9 mouse cellular contexts compared by ENCODE assay signal in genomic region chr5:99900041-99900440, GRCm38 (mm10). TPM values are rescaled to one million over a fixed set of nuclear protein-coding genes. Genes with fewer than 3 reads are reported as not detected.
DNase-seq lines count a peak whose midpoint lies in the region; ATAC-seq lines count a peak whose summit lies in the region.
"Had no signal": no experiment of that assay in that cellular context is flagged by ENCODE, and none has a peak within 500 bp of the region (broad histone marks: within the 10 kb centered on the region; RNA-seq: fewer than 3 reads in every experiment).

No protein-coding gene starts in this region.

- H3K27me3 ChIP-seq in embryonic facial prominence, embryonic 14.5 days (replicated peaks; ENCODE audit: control insufficient read depth, insufficient read depth, low read length): no peaks in the 10 kb centered on the region
- no peaks in the 10 kb centered on the region for H3K27me3 ChIP-seq in hindbrain, embryonic 11.5 days (ENCODE audit: control insufficient read depth, insufficient read depth, low read length)

- WGBS in embryonic facial prominence, embryonic 14.5 days: 6% methylated on average over 6 of the region's 6 CpGs
- 10% methylated on average over 6 of the region's 6 CpGs for whole genome bisulfite sequencing in hindbrain, embryonic 11.5 days

- no peaks in the 10 kb centered on the region for H3K4me1 ChIP-seq in embryonic facial prominence, embryonic 14.5 days (ENCODE audit: control insufficient read depth, insufficient read depth, low read length)
- no peaks in the 10 kb centered on the region for H3K4me1 ChIP-seq in hindbrain, embryonic 11.5 days (replicated peaks; ENCODE audit: control insufficient read depth, insufficient read depth, low read length)
- H3K4me1 ChIP-seq: liver, embryonic 15.5 days had no signal

- H3K9ac ChIP-seq in embryonic facial prominence, embryonic 14.5 days (ENCODE audit: low read depth, low read length): no peak overlapping the region
- no peak overlapping the region for H3K9ac ChIP-seq in hindbrain, embryonic 11.5 days (ENCODE audit: low read depth, low read length)
- H3K9ac ChIP-seq: liver, embryonic 15.5 days had no signal

- H3K4me2 ChIP-seq in embryonic facial prominence, embryonic 14.5 days (ENCODE audit: low read depth, low read length): no peak overlapping the region
- no peak overlapping the region for H3K4me2 ChIP-seq in hindbrain, embryonic 11.5 days (replicated peaks; ENCODE audit: low read depth, low read length)
- H3K4me2 ChIP-seq: liver, embryonic 15.5 days had no signal

- H3K4me3 ChIP-seq in embryonic facial prominence, embryonic 14.5 days (ENCODE audit: low read depth, low read length): no peak overlapping the region
- H3K4me3 ChIP-seq in hindbrain, embryonic 11.5 days (ENCODE audit: low read depth, low read length): no peak overlapping the region
- H3K4me3 ChIP-seq: liver, embryonic 15.5 days had no signal

- no peak overlapping the region for H3K27ac ChIP-seq in embryonic facial prominence, embryonic 14.5 days (replicated peaks; ENCODE audit: low read depth, low read length)
- H3K27ac ChIP-seq in hindbrain, embryonic 11.5 days (ENCODE audit: low read depth, low read length): no peak overlapping the region
- H3K27ac ChIP-seq: liver, embryonic 15.5 days had no signal

- peak; percentile 58 for DNase-seq in CD4-positive, CD25-positive, alpha-beta regulatory T cell, adult 2 months (ENCODE audit: low read depth, low spot score)
- peak; percentile 36 to 53 for DNase-seq in adrenal gland, postnatal 36 days
- peak; percentile 88 for DNase-seq in embryonic facial prominence, embryonic 14.5 days (ENCODE audit: low spot score)
- peak; percentile 74 for DNase-seq in hindbrain, embryonic 11.5 days (ENCODE audit: low spot score)
- peak; percentile 50 to 69 for DNase-seq in layer of hippocampus, postnatal 14 days (ENCODE audit: low spot score in 2 of 2)
- peak; percentile 51 for DNase-seq in lung, postnatal 36 days
- peak; percentile 55 for DNase-seq in right cerebral cortex, postnatal 25 days

- H3K36me3 ChIP-seq in embryonic facial prominence, embryonic 14.5 days (ENCODE audit: control insufficient read depth, insufficient read depth, low read length): no peaks in the 10 kb centered on the region
- no peaks in the 10 kb centered on the region for H3K36me3 ChIP-seq in hindbrain, embryonic 11.5 days (ENCODE audit: control insufficient read depth, insufficient read depth, low read length)
- H3K36me3 ChIP-seq: liver, embryonic 15.5 days had no signal

- no peak for ATAC-seq in CD4-positive, CD25-positive, alpha-beta regulatory T cell, adult 4 months
- peak; percentile 79 for ATAC-seq in embryonic facial prominence, embryonic 14.5 days (ENCODE audit: low read depth)
- peak; percentile 70 for ATAC-seq in hindbrain, embryonic 11.5 days (ENCODE audit: low FRiP score)

- H3K9me3 ChIP-seq in embryonic facial prominence, embryonic 14.5 days (ENCODE audit: control insufficient read depth, low read length): no peaks in the 10 kb centered on the region
- H3K9me3 ChIP-seq in hindbrain, embryonic 11.5 days (ENCODE audit: control insufficient read depth, low read length): no peaks in the 10 kb centered on the region
- H3K9me3 ChIP-seq: liver, embryonic 15.5 days had no signal

RNA-seq across cellular contexts. Expression of gene Vamp9, which starts 6.0 kb away (rescaled TPM):
- polyA plus RNA-seq in CD4-positive, CD25-positive, alpha-beta regulatory T cell, adult 4 months (2017; shearing (Covaris generic)): under 1 TPM in 1 of 2 experiments, not detected in 1; 0.50 TPM
- total RNA-seq in adrenal gland, postnatal 36 days (2021): under 1 TPM in 1 of 2 experiments, not detected in 1; 0.99 TPM
- not detected in 2 replicates for polyA plus RNA-seq in embryonic facial prominence, embryonic 14.5 days (2014; fragmentation: Nextera tagmentation; extraction: Ambion mirVana)
- polyA plus RNA-seq in hindbrain, embryonic 11.5 days (2014; fragmentation: Nextera tagmentation; extraction: Ambion mirVana): 0.24 and 0.60 TPM in 2 replicates
- total RNA-seq in layer of hippocampus, postnatal 14 days (2021): not detected
- polyA plus RNA-seq: liver, embryonic 15.5 days had no signal
